Mouse (Mus musculus): ENCODE results near the gene Arf6.
A peak's percentile ranks its signal among the peaks of the same experiment; 100 is the strongest.
"Not testable (repeated sequence)": the region's sequence is repeated elsewhere in the genome, so short reads cannot be mapped to it uniquely, and the experiment has no call there.

The Arf6 gene

GRCm38 (mm10) chr12:69371854-69372671 lies at the start of gene Arf6, which contains the start of gene Gm9887:
Gene Arf6 (plus strand): TSS chr12:69372150.
Gene Gm9887 (minus strand): TSS chr12:69372458.
- DNase-seq (ENCODE audit: low spot score), result peak; percentile 94

DNA sequence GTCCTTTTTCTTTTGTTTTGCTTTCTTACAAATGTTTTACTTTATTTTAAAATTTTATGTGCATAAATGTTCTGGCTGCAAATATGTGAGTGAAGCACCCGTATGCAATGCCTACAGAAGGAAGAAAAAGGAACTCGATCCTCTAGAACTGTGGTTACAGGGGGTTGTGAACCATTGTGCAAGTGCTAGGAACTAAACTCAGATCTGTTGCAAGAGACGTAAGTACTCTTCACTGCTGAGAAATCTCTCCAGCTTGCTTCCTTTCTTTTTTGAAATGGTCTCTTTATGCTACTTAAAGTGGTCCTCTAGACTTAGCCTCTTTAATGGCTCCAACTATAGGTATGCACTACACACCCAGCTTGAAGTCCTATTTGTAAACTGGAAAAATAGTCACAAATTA lies 40.8 kb upstream of the Arf6 start:
- DNase-seq (ENCODE audit: low spot score), result no peak

- DNase-seq (ENCODE audit: low spot score), result no peak
Measured at GRCm38 (mm10) chr12:69332147-69332546, 39.8 kb upstream of the Arf6 start.

GRCm38 (mm10) chr12:69333547-69333946 lies 38.4 kb upstream of the Arf6 start:
- no peak for DNase-seq (ENCODE audit: low spot score)

GRCm38 (mm10) chr12:69349928-69350327 lies 22.0 kb upstream of the Arf6 start:
- no peak for DNase-seq (ENCODE audit: low spot score)

DNA sequence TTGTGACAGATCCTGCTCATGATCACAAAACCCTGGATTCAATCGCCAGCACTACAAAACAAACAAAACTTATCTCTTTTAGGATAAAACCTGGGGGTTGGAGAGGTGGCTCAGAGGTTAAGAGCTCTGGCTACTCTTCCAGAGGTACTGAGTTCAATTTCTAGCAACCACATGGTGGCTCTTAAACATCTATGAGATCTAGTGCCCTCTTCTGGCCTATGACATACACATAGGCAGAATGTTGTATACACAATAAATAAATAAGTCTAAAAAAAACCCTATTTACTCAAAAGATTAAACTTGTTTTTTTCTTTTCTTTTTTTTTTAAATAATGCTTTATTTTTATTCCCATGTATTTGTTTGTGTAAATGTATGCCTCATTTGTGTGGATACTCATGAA lies 20.3 kb upstream of the Arf6 start:
- no peak for DNase-seq (ENCODE audit: low spot score)

DNA sequence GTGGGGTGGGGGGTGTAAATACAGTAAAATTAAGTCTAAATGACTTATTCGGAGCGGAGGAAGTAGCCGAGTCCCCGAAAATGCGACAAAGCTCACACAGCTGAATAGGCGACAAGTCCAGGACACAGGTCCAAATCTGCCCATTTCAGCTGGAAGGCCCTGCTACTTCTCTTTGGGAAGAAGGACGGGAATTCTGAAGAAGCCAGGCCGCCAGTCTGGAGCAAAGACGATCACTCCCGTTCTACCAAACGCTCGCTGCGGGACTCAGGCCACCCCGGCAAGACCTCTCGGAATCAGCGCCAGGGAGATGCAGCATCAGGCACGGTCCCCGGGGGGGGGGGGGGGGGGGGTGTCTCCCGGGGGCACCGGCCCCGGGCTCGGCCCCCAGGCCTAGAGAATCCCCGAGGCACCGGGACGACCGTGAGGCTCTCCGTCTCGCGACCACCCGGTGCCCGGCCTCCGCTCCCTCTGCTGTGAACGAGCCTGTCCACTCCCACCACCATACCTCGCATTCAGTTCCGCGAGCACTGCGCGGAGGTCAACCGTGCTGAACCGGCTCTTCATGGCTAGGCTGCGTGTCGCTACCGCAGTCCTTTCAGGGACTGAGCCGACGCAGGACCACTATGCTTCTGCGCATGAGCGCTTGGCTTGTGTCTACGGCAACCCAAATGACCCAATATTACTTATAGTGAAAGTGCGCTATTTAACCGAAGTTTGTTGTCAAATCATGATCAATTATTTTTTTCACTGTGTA lies 15.2 kb upstream of the Arf6 start, which contains the start of gene Nemf:
TSS of gene Nemf (minus strand) at position 620 of the 754 bp plus-strand sequence.
- peak; percentile 77 for DNase-seq (ENCODE audit: low spot score)

- no peak for DNase-seq (ENCODE audit: low spot score)
Measured at GRCm38 (mm10) chr12:69357300-69357646, 14.7 kb upstream of the Arf6 start.

GRCm38 (mm10) chr12:69360655-69360996 lies 11.3 kb upstream of the Arf6 start:
- peak; percentile 89 for DNase-seq (ENCODE audit: low spot score)

DNA sequence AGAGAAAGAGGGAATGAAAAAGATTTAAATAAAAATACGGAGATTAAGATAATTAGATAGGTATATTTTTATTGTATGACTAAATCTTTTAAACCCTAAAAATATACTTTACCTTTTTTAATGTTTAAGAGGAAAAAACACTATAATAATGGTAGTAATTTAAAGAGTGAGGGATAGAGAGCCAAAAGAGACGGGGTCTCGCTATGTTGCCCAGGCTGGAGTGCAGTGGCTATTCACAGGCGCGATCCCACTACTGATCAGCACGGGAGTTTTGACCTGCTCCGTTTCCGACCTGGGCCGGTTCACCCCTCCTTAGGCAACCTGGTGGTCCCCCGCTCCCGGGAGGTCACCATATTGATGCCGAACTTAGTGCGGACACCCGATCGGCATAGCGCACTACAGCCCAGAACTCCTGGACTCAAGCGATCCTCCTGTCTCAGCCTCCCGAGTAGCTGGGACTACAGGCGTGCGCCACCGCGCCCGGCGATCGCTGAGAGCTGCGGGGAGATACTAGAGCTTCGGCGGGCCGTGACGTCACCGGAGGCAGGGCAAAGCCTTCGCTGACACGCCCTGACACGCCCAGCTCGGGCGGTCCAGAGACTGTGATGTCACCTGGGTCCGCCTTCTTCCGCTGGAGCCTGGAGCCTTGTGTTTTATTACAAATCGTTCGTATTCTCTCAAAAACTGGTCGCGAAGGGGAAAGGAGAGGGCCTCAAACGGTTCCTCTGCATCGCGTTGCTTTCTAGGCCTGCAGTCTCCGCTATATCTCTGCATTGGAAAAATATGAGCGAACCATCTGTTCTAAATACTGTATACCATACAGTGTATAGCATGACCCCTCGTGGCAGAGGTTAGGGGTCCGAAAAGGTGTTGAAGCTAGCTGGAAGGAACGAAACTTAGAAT lies 10.7 kb upstream of the Arf6 start:
- peak; percentile 97 for DNase-seq (ENCODE audit: low spot score)

GRCm38 (mm10) chr12:69361919-69362318 lies 10.0 kb upstream of the Arf6 start:
- no peak for DNase-seq (ENCODE audit: low spot score)

- DNase-seq (ENCODE audit: low spot score), result no peak
Measured at GRCm38 (mm10) chr12:69362388-69362787, 9.6 kb upstream of the Arf6 start.

DNA sequence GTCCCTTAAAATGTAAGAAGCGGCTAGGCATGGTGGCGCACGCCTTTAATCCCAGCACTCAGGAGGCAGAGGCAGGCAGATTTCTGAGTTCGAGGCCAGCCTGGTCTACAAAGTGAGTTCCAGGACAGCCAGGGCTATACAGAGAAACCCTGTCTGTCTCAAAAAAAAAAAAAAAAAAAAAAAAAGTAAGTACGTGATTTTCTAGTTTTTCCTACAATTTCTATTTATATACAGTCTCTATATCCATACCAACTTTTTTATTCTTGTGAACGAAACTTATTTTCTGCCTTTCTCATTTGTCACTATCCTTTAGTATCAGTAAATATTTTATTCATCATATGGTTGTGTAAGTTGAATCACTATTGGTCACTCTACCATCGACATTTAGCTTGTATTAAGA lies 8.8 kb upstream of the Arf6 start:
- DNase-seq (ENCODE audit: low spot score), result not testable (repeated sequence)

- peak; percentile 40 for DNase-seq (ENCODE audit: low spot score)
Measured at GRCm38 (mm10) chr12:69363899-69364762, 7.8 kb upstream of the Arf6 start.

GRCm38 (mm10) chr12:69365757-69366156 lies 6.2 kb upstream of the Arf6 start:
- no peak for DNase-seq (ENCODE audit: low spot score)

- DNase-seq (ENCODE audit: low spot score), result no peak
Measured at GRCm38 (mm10) chr12:69366424-69366823, 5.5 kb upstream of the Arf6 start.

GRCm38 (mm10) chr12:69367557-69367956 lies 4.4 kb upstream of the Arf6 start:
- no peak for DNase-seq (ENCODE audit: low spot score)

- no peak for DNase-seq (ENCODE audit: low spot score)
Measured at GRCm38 (mm10) chr12:69370936-69371335, 1.0 kb upstream of the Arf6 start.

- no peak for DNase-seq (ENCODE audit: low spot score)
Measured at GRCm38 (mm10) chr12:69371421-69371853, 513 bp upstream of the Arf6 start.

DNA sequence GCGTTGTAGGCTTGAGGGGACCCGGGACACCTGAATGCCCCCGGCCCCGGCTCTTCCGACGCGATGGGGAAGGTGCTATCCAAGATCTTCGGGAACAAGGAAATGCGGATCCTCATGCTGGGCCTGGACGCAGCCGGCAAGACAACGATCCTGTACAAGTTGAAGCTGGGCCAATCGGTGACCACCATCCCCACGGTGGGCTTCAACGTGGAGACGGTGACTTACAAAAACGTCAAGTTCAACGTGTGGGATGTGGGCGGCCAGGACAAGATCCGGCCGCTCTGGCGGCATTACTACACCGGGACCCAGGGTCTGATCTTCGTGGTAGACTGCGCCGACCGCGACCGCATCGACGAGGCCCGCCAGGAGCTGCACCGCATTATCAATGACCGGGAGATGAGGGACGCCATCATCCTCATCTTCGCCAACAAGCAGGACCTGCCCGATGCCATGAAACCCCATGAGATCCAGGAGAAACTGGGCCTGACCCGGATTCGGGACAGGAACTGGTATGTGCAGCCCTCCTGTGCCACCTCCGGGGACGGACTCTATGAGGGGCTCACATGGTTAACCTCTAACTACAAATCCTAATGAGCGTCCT lies 881 bp downstream of the Arf6 start:
- DNase-seq (ENCODE audit: low spot score), result no peak
